Mouse (Mus musculus): ENCODE measurements around the gene Foxo6. TPM values are rescaled to one million over a fixed set of nuclear protein-coding genes. Genes with fewer than 3 reads are reported as not detected.

Gene Foxo6
- polyA plus RNA-seq, 1 experiment from 2014 or later = 3.6 TPM

- Histone ChIP-seq H3K36me3 (ENCODE audit: control insufficient read depth, insufficient read depth) (no peaks in the 10 kb centered on the region), H3K27me3 (replicated peaks; ENCODE audit: control insufficient read depth, insufficient read depth, low read length) (no peaks in the 10 kb centered on the region), H3K9me3 (ENCODE audit: control insufficient read depth, low read length) (no peaks in the 10 kb centered on the region), H3K27ac (ENCODE audit: low read length) (no peak overlapping the region), H3K4me3 (replicated peaks; ENCODE audit: low read length) (no peak overlapping the region), H3K9ac (replicated peaks; ENCODE audit: low read depth, low read length) (no peak overlapping the region), H3K4me2 (ENCODE audit: low read length) (no peak overlapping the region), H3K4me1 (replicated peaks; ENCODE audit: control insufficient read depth, insufficient read depth, low read length) (peaks cover 26% of the 10 kb centered on the region)
- WGBS = 82% methylated on average over 3 of the region's 3 CpGs
- no peak for ATAC-seq
Observed at GRCm38 (mm10) chr4:120228613-120229012, 58.5 kb downstream of the Foxo6 start.

GRCm38 (mm10) chr4:120227224-120227623 lies 59.9 kb downstream of the Foxo6 start:
- H3K36me3 ChIP-seq (ENCODE audit: control insufficient read depth, insufficient read depth) = no peaks in the 10 kb centered on the region
- no peak overlapping the region for H3K4me3 ChIP-seq (replicated peaks; ENCODE audit: low read length)
- no peaks in the 10 kb centered on the region for H3K9me3 ChIP-seq (ENCODE audit: control insufficient read depth, low read length)
- H3K9ac ChIP-seq (replicated peaks; ENCODE audit: low read depth, low read length) = no peak overlapping the region
- ATAC-seq = no peak
- H3K27ac ChIP-seq (ENCODE audit: low read length) = no peak overlapping the region
- peaks cover 35% of the 10 kb centered on the region for H3K4me1 ChIP-seq (replicated peaks; ENCODE audit: control insufficient read depth, insufficient read depth, low read length)
- no peak overlapping the region for H3K4me2 ChIP-seq (ENCODE audit: low read length)
- no peaks in the 10 kb centered on the region for H3K27me3 ChIP-seq (replicated peaks; ENCODE audit: control insufficient read depth, insufficient read depth, low read length)
- 23% methylated on average over 2 of the region's 2 CpGs for WGBS

GRCm38 (mm10) chr4:120226682-120227081 lies 60.5 kb downstream of the Foxo6 start:
- H3K4me1 ChIP-seq (replicated peaks; ENCODE audit: control insufficient read depth, insufficient read depth, low read length) = peaks cover 38% of the 10 kb centered on the region
- 73% methylated on average over 4 of the region's 4 CpGs for WGBS

GRCm38 (mm10) chr4:120225135-120225780 lies 61.9 kb downstream of the Foxo6 start:
- Histone ChIP-seq H3K27ac (ENCODE audit: low read length) (peak overlapping the region; percentile 37; the same call in 1 of the 2 replicates), H3K4me2 (ENCODE audit: low read length) (no peak overlapping the region), H3K27me3 (replicated peaks; ENCODE audit: control insufficient read depth, insufficient read depth, low read length) (no peaks in the 10 kb centered on the region), H3K9ac (replicated peaks; ENCODE audit: low read depth, low read length) (no peak overlapping the region; the same call in 1 of the 2 replicates), H3K4me1 (replicated peaks; ENCODE audit: control insufficient read depth, insufficient read depth, low read length) (peaks cover 40% of the 10 kb centered on the region), H3K36me3 (ENCODE audit: control insufficient read depth, insufficient read depth) (no peaks in the 10 kb centered on the region), H3K9me3 (ENCODE audit: control insufficient read depth, low read length) (no peaks in the 10 kb centered on the region), H3K4me3 (replicated peaks; ENCODE audit: low read length) (no peak overlapping the region)
- peak; percentile 69 for ATAC-seq
- whole genome bisulfite sequencing = 21% methylated on average over 6 of the region's 6 CpGs

More at GRCm38 (mm10) chr4:120226682-120227081, 60.5 kb downstream of the Foxo6 start:
- Histone ChIP-seq H3K27ac (ENCODE audit: low read length) (no peak overlapping the region), H3K27me3 (replicated peaks; ENCODE audit: control insufficient read depth, insufficient read depth, low read length) (no peaks in the 10 kb centered on the region), H3K9me3 (ENCODE audit: control insufficient read depth, low read length) (no peaks in the 10 kb centered on the region), H3K36me3 (ENCODE audit: control insufficient read depth, insufficient read depth) (no peaks in the 10 kb centered on the region), H3K4me3 (replicated peaks; ENCODE audit: low read length) (no peak overlapping the region), H3K4me2 (ENCODE audit: low read length) (no peak overlapping the region), H3K9ac (replicated peaks; ENCODE audit: low read depth, low read length) (no peak overlapping the region)
- no peak for ATAC-seq

- peaks cover 46% of the 10 kb centered on the region for H3K4me1 ChIP-seq (replicated peaks; ENCODE audit: control insufficient read depth, insufficient read depth, low read length)
- no peak overlapping the region for H3K4me3 ChIP-seq (replicated peaks; ENCODE audit: low read length)
- no peaks in the 10 kb centered on the region for H3K9me3 ChIP-seq (ENCODE audit: control insufficient read depth, low read length)
- no peak overlapping the region for H3K9ac ChIP-seq (replicated peaks; ENCODE audit: low read depth, low read length)
- no peaks in the 10 kb centered on the region for H3K36me3 ChIP-seq (ENCODE audit: control insufficient read depth, insufficient read depth)
- WGBS = 70% methylated on average over 6 of the region's 6 CpGs
- no peak overlapping the region for H3K27ac ChIP-seq (ENCODE audit: low read length)
- no peak overlapping the region for H3K4me2 ChIP-seq (ENCODE audit: low read length)
- no peaks in the 10 kb centered on the region for H3K27me3 ChIP-seq (replicated peaks; ENCODE audit: control insufficient read depth, insufficient read depth, low read length)
- ATAC-seq = 0 out of 2 replicates have a peak, but pooled peaks have one; percentile 11
Observed at GRCm38 (mm10) chr4:120223805-120224204, 63.3 kb downstream of the Foxo6 start.

- Histone ChIP-seq H3K9ac (replicated peaks; ENCODE audit: low read depth, low read length) (no peak overlapping the region), H3K4me2 (ENCODE audit: low read length) (no peak overlapping the region), H3K9me3 (ENCODE audit: control insufficient read depth, low read length) (no peaks in the 10 kb centered on the region), H3K36me3 (ENCODE audit: control insufficient read depth, insufficient read depth) (no peaks in the 10 kb centered on the region), H3K27ac (ENCODE audit: low read length) (no peak overlapping the region), H3K27me3 (replicated peaks; ENCODE audit: control insufficient read depth, insufficient read depth, low read length) (no peaks in the 10 kb centered on the region), H3K4me1 (replicated peaks; ENCODE audit: control insufficient read depth, insufficient read depth, low read length) (peaks cover 42% of the 10 kb centered on the region), H3K4me3 (replicated peaks; ENCODE audit: low read length) (no peak overlapping the region)
- WGBS = 48% methylated on average over 7 of the region's 7 CpGs
- ATAC-seq = no peak
Observed at GRCm38 (mm10) chr4:120223108-120223745, 63.9 kb downstream of the Foxo6 start.

- H3K4me2 ChIP-seq (ENCODE audit: low read length) = no peak overlapping the region
- no peaks in the 10 kb centered on the region for H3K36me3 ChIP-seq (ENCODE audit: control insufficient read depth, insufficient read depth)
- H3K4me3 ChIP-seq (replicated peaks; ENCODE audit: low read length) = no peak overlapping the region
- H3K27me3 ChIP-seq (replicated peaks; ENCODE audit: control insufficient read depth, insufficient read depth, low read length) = no peaks in the 10 kb centered on the region
- no peak overlapping the region for H3K9ac ChIP-seq (replicated peaks; ENCODE audit: low read depth, low read length)
- no peaks in the 10 kb centered on the region for H3K9me3 ChIP-seq (ENCODE audit: control insufficient read depth, low read length)
- WGBS = 10% methylated on average over 6 of the region's 6 CpGs
- H3K27ac ChIP-seq (ENCODE audit: low read length) = no peak overlapping the region
- ATAC-seq = no peak
- H3K4me1 ChIP-seq (replicated peaks; ENCODE audit: control insufficient read depth, insufficient read depth, low read length) = peaks cover 37% of the 10 kb centered on the region
Observed at GRCm38 (mm10) chr4:120221708-120222107, 65.4 kb downstream of the Foxo6 start.

GRCm38 (mm10) chr4:120218878-120219277 lies 68.3 kb downstream of the Foxo6 start:
- no peaks in the 10 kb centered on the region for H3K9me3 ChIP-seq (ENCODE audit: control insufficient read depth, low read length)
- H3K9ac ChIP-seq (replicated peaks; ENCODE audit: low read depth, low read length) = no peak overlapping the region
- H3K4me2 ChIP-seq (ENCODE audit: low read length) = no peak overlapping the region
- peaks cover 28% of the 10 kb centered on the region for H3K4me1 ChIP-seq (replicated peaks; ENCODE audit: control insufficient read depth, insufficient read depth, low read length)
- H3K36me3 ChIP-seq (ENCODE audit: control insufficient read depth, insufficient read depth) = no peaks in the 10 kb centered on the region
- H3K4me3 ChIP-seq (replicated peaks; ENCODE audit: low read length) = no peak overlapping the region
- 64% methylated on average over 9 of the region's 9 CpGs for WGBS
- no peak for ATAC-seq
- H3K27me3 ChIP-seq (replicated peaks; ENCODE audit: control insufficient read depth, insufficient read depth, low read length) = no peaks in the 10 kb centered on the region
- H3K27ac ChIP-seq (ENCODE audit: low read length) = no peak overlapping the region

Measured in forebrain, embryonic 16.5 days (tissue).